Mouse (Mus musculus) MEL-GATA-1-ER (cell line): ENCODE measurements around the gene Prrc2a.

Experiments
- DNase-seq: peaks from one replicate; pipeline ENCODE4 v3.0.0-alpha.2; 2012; ENCODE audit warnings: low read depth; ENCODE audit errors: extremely low read depth

Gene Prrc2a

DNA sequence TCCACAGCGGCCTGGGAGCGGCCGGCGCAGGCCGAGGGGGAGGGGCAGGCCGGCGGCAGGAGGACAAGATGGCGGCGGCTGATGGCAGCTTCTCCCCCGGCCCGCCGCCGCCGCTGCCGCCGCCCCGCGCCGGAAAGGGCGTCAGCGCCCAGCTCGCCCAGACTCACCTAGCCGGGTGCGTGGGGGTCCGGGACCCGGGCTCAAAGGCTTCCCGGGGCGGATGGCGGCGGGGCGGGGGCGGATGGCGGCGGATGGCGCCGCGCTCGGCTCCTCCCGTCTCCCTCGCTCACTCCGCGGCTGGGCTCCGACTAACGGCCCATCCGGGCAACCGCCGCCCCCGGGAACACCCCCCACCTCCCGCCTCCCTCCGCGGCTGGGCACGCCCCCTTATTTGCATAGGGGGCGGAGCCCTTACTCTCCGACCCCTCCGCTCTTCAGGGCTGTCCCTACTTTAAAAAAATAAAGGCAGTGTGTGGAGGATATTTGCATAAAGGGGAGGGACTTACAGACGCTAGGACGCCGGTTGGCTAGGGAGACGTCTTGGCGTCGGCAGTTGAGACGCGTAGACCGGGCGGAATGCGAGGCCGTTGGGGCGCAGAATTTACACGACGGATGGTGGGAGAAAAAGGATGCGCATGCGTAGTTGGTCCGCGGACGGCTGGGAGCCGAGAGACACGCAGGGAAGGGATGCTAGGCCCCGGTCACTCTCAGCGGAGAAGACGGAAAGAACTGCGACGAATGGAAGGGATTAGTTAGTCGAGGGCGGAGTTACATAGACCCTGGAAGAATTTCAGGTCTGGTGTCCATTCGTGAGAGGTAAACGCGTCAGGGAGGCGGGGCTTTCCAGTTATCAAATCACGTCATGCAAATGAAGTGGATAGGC, at the start of gene Prrc2a:
Gene Prrc2a (minus strand): TSS at position 330 of the 883 bp plus-strand sequence.
- peak; percentile 90 for DNase-seq

DNA sequence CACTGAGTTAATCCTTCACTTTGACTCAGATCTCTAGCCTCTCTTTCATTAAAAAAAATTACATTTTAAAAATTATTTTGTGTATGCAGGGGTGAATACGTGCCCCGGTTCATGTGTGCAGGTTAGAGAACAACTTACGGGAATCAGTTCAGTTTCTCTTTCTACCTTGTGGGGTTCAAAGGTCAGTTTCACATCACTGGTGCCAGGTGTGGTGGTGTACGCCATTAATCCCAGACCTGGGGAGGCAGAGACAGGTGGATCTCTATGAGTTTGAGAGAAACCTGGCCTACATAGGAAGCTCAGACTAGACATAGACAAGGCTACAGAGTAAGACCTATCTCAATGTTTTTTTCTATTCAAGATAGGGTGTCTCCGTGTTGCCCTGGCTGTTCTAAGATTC, 48.4 kb upstream of the Prrc2a start:
- DNase-seq: no peak

DNA sequence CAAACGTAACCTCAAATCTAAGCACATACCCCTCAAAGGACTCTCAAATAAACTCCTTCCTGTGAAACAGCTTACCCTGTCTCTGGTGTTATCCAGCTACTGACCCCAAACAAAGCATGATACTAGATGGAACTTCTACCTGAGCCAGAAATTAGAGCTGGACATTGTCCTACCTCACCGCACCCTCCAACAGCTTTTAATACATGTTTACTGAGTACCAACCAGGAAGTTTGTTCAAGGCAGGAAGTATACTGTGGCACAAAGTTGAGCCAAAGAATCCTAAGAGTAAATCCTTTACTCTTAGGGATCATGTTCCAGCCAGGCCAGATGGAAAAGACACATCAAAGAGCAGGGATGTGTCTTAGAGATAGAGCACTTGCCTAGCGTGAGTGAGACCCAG, 45.9 kb upstream of the Prrc2a start:
- DNase-seq: no peak

DNA sequence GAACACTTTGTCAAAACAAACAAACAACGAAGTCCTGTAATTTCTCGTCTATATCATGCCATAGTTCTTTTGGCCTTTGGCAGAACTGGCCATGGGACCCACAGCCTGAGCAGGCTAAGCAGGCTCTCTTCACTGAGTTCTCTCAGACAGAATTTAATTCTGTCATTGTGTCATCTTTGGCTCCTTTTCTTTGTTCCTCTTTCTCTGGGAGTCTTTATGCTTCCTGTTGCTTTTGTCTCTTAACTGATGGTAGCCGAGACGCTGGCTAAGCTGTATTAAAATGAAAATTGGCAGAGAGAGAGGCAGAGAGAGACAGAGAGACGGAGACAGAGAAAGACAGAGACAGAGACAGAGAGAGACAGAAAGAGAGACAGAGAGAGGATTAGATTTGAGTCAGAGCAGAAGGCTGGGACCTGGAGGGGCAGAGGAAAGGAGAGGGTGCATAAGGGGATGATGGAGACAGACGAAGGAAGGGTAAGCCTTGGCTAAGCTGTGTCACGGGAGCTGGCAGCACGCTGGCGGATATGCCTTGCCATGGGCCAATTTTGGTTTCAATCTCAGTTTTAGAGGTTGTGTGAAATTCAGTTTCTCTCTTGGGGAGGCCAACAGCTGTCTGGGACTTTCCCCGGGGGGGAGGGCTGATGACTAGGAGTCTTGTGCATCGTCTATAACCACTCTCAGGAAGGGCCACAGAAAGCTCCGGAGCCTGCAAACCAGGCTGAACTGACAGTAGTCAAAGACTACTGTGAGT, 45.3 kb upstream of the Prrc2a start:
- peak; percentile 60 for DNase-seq

DNA sequence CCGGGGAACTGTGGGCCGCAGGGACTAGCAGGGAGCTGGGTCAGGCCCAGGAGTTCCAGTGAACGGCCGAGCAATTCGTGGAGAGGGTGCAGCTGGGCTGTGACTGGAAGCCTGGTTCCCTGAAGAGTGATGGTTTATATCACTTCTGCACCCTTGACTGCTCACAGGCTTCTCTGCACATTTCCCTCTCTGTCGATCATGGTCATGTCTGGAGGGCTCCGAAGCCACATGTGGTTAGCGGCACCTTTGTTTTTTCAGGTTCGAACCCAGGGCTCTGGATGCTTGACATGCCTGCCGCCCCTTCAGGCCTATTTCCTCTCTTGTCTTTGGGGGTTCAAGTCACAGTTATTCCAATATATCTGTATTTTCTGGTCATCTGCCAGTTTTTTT, 40.7 kb upstream of the Prrc2a start:
- no peak for DNase-seq

DNA sequence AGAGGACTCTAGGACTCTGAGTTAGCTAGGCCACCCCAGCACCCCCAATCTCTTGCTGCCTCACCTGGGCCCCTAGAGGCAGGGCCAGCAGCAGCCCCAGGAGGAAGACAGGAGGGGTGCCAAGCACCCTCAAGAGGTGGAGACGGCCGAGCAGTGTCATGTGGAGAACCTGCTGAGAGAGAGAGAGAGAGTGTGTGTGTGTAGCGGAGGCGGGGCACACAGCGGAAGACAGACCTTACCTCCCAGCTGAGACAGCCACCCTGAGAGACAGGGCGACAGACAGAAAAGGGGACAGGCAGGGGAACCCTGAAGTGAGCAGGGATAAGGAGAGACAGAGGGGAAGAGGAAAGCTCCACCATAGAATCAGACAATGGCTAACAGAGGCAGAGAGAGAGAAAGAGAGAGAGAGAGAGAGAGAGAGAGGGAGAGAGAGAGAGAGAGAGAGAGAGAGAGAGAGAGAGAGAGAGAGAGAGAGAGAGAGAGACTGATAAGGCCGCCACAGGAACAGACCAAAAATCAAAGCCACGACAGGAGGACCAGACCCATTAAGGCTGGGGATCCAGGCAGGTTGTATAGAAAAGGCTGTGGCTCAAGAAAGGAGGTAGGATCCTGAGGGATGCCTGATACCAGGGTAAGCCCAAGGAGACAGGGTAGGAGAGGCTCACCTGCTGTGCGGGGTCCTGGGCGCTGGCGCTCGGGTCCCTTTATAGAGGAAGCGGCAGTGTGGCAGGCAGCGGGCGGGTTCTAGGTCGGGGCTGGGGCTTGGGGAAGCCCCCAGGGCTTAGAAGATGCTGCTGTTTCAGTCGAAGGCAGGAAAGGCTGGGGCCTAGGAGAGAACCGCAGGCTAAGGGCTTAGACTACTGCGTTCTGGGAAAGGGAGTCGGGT, 40.0 kb upstream of the Prrc2a start, which contains the start of gene Lta:
Gene Lta (minus strand): TSS at position 858 of the 886 bp plus-strand sequence.
- DNase-seq: no peak

DNA sequence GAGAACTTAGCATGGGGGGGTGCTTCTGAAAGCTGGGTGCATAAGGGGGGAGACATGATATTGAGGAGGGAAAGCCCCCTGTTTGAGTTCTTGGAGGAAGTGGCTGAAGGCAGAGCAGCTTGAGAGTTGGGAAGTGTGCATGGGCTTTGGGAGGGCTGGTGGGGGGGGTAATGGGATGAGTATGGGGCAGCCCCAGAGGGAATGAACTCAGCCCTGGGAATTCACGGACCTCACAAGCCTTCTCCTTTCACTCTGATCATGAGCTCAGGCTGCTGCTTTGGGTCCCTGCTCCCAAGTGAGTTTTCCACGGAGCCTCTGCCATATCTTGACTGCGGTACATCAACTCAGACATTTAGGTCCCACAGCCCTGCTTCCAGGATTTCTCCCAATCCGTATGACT, 37.7 kb upstream of the Prrc2a start:
- DNase-seq: no peak

DNA sequence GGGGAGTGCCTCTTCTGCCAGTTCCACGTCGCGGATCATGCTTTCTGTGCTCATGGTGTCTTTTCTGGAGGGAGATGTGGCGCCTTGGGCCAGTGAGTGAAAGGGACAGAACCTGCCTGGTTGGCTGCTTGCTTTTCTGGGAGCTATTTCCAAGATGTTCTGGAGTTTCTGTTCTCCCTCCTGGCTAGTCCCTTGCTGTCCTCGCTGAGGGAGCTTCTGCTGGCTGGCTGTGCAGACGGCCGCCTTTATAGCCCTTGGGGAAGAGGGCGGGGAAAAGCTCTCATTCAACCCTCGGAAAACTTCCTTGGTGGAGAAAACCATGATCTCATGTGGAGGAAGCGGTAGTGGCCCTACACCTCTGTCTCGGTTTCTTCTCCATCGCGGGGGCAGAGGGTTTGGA, 37.1 kb upstream of the Prrc2a start, which contains the start of gene Tnf:
Gene Tnf (minus strand): TSS at position 221 of the 400 bp plus-strand sequence.
- no peak for DNase-seq

DNA sequence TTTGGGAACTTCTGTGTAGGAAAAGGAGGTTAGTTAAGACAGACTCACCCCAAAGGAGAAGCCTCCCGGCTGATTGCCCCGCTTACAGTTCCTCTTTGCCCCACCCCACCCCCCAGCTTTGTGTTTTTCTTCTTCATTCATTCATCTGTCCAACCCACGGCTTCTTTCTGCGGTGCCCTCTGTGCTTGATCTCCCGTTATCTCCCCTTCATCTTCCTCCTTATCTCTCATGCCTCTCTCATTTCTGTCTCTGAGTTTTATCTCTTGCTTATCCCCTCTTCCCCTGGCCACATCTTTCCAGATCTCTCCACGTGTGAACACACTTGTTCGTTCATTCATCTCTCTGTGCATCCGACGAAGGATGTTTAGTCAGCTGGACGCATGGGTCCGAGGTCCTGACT, 36.4 kb upstream of the Prrc2a start:
- no peak for DNase-seq

DNA sequence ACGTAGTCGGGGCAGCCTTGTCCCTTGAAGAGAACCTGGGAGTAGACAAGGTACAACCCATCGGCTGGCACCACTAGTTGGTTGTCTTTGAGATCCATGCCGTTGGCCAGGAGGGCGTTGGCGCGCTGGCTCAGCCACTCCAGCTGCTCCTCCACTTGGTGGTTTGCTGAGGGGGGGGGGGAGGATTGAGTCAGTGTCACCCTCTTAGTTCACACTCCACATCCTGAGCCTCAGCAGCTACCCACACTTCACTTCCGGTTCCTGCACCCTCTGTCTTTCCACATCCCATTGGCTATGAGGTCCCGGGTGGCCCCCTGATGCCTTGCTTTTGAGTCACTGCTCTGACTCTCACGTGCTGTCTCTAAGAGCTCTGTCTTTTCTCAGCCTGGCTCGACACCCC, 35.7 kb upstream of the Prrc2a start:
- no peak for DNase-seq

DNA sequence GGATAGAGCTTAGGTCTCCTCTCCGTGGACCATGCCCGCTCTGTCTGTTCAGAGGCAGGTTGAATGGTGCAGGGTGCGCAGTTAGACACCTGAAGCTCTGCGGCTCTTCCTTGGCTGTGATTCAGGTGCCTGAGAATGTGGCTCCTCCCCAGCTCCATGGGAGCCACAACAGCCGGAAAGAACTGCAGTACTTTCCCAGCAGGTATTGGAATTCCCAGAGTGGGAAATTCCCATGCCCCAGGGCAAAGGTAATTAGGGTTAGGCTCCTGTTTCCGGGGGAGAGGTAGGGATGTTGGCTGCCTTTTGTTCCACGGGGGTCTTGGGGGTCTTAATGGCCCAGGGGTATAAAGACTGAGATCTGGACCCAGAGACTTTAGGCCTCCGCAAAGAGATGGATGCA, 34.2 kb upstream of the Prrc2a start:
- no peak for DNase-seq

DNA sequence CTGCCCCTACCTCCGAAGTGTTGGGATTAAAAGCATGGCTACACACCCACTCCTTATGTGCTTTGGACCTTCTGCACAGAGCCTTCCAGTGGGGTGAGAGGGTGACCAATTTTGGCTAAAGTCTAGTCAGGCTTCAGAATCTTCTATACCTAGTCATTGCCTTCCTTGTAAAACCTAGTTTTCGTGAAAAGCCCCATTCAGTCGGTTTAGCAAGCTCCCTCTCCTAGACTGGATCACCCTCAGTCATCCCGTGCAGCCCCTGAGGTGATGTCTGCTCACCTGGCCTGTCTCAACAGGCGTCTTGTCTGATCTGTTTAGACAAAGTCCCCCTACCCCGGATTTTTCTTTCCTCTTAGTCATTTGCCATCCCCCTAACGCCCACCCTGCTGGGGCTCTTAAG, 33.3 kb upstream of the Prrc2a start:
- DNase-seq: no peak

DNA sequence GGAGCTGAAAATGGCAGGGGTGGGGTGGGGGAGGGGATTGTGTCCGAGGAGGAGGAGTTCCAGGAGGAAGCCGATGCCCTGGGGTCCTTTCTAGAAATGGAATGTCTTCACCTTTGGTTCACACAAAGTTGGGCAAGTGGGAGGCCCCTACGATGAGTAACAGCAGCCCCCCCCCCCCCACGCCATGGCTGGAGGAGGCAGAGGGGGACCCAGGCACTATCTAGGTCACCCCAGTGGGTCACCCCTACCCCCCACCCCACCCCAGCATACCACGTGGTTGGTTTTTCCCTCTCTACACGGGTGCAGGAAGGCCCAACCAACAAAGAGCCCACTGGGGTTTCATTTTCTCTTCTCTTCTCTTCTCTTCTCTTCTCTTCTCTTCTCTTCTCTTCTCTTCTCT, 32.4 kb upstream of the Prrc2a start:
- no peak for DNase-seq

DNA sequence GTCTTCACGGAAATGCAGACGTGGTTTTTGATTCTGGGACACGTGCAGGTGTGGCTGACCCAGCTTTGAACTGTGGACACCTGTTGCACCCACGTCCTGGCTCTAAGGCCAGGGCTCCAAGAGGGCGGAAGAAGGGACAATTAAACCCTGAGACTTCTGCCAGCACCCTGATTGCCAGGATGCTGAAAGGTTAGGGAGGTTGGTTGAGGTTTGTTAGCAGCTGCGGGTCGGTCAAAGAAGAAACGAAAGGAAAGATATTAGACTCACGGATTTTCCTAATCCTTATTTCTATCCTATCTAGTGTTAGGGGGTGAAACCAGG, 31.6 kb upstream of the Prrc2a start:
- no peak for DNase-seq

DNA sequence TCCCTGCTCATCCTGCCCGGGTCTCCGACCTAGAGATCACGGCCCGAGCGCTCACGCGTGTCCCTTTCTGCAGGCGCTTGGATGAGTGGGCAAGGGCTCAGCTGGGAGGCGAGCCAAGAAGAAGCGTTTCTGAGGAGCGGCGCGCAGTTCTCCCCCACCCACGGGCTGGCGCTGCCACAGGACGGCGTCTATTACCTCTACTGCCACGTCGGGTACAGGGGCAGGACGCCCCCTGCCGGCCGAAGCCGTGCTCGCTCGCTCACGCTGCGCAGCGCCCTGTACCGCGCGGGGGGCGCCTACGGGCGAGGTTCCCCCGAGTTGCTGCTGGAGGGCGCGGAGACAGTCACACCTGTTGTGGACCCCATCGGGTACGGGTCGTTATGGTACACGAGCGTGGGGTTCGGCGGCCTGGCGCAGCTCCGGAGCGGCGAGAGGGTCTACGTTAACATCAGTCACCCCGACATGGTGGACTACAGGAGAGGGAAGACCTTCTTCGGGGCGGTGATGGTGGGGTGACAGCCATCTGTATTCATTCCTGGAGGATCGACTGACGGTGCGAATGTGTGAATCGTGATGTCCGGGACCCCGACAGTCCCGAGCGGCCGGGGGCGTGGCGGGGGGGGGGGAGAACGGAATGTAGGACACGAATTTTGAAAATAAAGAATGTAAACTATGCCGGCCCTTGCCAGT, 31.1 kb upstream of the Prrc2a start:
- no peak for DNase-seq

DNA sequence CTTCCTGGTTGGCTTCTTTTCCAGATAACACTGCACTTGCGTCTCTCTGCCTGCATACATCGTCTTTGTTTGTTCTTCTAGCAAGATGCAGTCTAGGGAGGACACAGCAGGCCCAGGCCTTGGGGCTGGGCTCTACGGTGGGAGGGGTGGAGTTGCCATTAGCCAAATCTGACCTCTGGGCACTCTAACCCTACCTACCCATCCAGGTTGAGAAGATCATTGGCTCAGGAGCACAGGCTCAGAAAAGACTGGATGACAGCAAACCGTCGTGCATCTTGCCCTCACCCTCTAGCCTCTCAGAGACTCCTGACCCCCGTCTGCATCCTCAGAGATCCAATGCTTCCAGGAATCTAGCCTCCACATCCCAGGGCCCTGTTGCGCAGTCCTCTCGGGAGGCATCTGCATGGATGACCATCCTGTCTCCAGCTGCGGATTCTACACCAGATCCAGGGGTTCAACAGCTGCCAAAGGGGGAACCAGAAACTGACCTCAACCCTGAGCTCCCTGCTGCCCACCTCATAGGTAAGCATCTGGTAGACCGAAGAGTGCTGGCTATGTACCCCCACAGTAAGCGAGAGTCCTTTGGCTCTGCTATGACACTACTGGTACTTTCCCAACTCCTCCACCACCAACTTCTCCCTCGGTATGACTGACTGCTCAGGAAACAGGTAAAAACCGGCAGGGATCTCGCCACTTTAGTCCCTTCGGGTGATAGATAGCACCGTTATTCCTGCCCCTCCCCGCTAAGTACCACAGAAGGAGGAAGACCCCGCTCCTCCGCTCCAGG, 30.3 kb upstream of the Prrc2a start:
- DNase-seq: no peak

DNA sequence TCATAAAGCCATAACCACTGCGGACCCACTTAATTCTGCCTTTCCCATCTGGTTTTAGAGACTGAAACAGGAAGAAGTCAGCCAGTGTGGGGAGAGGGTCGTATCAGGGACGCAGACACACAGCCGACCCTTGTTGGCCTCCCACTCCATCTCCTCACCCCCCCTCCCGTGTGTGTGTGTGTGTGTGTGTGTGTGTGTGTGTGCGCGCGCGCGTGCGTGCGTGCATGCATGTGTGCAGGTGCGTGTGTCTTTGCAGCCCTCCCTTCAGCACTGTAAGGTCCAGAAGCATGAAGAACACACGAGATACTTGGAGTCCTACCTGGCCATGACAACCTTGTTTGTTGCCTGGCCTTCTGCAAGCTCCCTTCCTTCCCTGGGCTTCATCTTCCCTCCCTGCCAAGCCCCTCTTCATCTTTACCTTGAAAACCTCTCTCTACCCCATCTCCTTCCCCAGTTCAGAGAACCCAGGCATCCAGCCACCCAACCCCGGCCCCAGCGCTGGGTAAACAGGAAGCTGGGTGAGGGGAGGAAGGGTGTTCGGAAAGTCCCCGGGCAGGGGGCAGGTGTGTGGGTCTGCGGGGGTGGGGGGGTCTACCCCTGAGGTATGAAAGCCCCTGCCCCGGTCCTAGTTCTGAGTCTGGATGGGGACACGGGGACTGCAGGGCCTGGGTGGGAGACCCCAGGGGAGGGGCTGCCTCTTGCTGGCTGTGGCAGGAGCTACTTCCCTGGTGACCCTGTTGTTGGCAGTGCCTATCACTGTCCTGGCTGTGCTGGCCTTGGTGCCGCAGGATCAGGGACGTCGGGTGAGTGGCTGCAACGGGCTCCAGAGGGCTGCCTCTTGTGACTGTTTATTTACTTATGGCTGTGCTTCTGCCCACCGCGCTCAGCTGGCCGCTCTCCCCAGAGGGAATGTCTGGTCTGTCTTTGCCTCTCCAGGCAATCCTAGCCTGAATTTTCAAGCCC, 29.5 kb upstream of the Prrc2a start, which contains the start of gene Ltb:
Gene Ltb (plus strand): TSS at position 559 of the 963 bp plus-strand sequence.
- DNase-seq: no peak

DNA sequence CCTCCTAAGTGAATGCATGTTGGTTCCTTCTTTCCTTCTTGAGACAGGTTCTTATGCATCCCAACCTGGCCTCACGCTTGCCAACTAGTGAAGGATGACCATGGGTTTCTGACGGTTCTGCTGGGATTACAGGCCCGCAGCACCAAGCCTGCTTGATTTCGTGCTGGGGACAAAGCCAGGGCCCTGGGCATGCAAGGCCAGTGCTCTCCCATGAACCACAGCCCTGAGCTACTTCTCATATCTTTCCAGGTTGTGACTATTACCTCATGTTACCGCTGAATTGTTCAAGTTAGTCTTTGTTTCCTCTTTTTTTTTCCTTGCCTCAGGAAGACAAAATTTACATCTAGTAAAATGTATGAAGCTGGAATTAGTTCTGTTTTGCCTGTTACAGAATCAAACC, 28.2 kb upstream of the Prrc2a start:
- no peak for DNase-seq

DNA sequence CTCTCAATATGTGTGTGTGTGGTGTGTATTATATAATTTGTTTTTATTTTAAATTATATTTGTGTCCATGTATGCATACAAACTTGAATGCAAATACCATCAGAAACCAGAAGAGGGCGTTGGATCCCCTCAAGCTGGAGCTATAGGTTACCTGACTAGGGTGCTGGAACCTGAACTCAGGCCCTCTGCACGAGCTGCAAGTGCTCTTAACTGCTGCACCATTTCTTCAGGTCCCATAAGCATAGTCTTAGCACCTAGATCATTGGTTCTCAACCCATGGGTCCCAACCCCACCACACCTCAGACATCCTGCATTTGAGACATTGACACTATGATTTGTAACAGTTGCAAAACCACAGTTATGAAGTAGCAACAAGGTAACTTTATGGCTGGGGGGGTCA, 27.0 kb upstream of the Prrc2a start:
- DNase-seq: no peak
